Mouse (Mus musculus): ENCODE measurements around the gene Odf2. TPM values are rescaled to one million over a fixed set of nuclear protein-coding genes. Genes with fewer than 3 reads are reported as not detected.
"Not testable (repeated sequence)": the region's sequence is repeated elsewhere in the genome, so short reads cannot be mapped to it uniquely, and the experiment has no call there.

The Odf2 gene
- total RNA-seq, 2 experiments from 2014 or later = 24.5 to 29.1 TPM

- intact Hi-C loops (cut with DNase I) = no loop called here
- no peak for DNase-seq
These were observed 23.9 kb upstream of the Odf2 start for GRCm38 (mm10) chr2:29865125-29865524.

- intact Hi-C loops (cut with DNase I) = no loop called here
- peak; percentile 89 to 93 for DNase-seq
These were observed 19.9 kb upstream of the Odf2 start, which contains the start of gene Cercam for GRCm38 (mm10) chr2:29868949-29869645. TSS of gene Cercam (plus strand) at chr2:29869164.

- peak; percentile 36 to 40 for DNase-seq
- intact Hi-C loops (cut with DNase I) = no loop called here
These were observed 19.2 kb upstream of the Odf2 start for GRCm38 (mm10) chr2:29869646-29870451.

- intact Hi-C loops (cut with DNase I) = no loop called here
- DNase-seq = no peak
These were observed 16.3 kb upstream of the Odf2 start for GRCm38 (mm10) chr2:29872581-29873295.

GRCm38 (mm10) chr2:29873801-29874200 is 15.2 kb upstream of the Odf2 start:
- DNase-seq = no peak
- intact Hi-C loops (cut with DNase I) = no loop called here

GRCm38 (mm10) chr2:29878061-29878460 is 11.0 kb upstream of the Odf2 start:
- intact Hi-C loops (cut with DNase I) = no loop called here
- no peak for DNase-seq

- DNase-seq = no peak
- intact Hi-C loops (cut with DNase I) = no loop called here
These were observed 9.8 kb upstream of the Odf2 start for GRCm38 (mm10) chr2:29879191-29879590.

- intact Hi-C loops (cut with DNase I) = no loop called here
- peak in 1 of 2 experiments; percentile 32 for DNase-seq
These were observed 8.8 kb upstream of the Odf2 start for GRCm38 (mm10) chr2:29879964-29880830.

GRCm38 (mm10) chr2:29886659-29887292 is 2.2 kb upstream of the Odf2 start:
- intact Hi-C loops (cut with DNase I); DNase-seq: not testable (repeated sequence)

- peak; percentile 77 to 82 for DNase-seq
- intact Hi-C loops (cut with DNase I) = no loop called here
These were observed 1.2 kb downstream of the Odf2 start for GRCm38 (mm10) chr2:29889991-29890833.

GRCm38 (mm10) chr2:29891773-29892172 is 2.8 kb downstream of the Odf2 start:
- intact Hi-C loops (cut with DNase I) = loop anchor here (2.0 kb wide), 1 partner anchor 45 kb away; no protein-coding TSS in a partner anchor
- no peak for DNase-seq

- intact Hi-C loops (cut with DNase I) = no loop called here
These were observed 7.0 kb downstream of the Odf2 start for GRCm38 (mm10) chr2:29896071-29896470.

GRCm38 (mm10) chr2:29897366-29897765 is 8.3 kb downstream of the Odf2 start:
- intact Hi-C loops (cut with DNase I) = no loop called here
- no peak for DNase-seq

More at GRCm38 (mm10) chr2:29896071-29896470, 7.0 kb downstream of the Odf2 start:
- DNase-seq = no peak

GRCm38 (mm10) chr2:29898081-29898480 is 9.1 kb downstream of the Odf2 start:
- intact Hi-C loops (cut with DNase I) = no loop called here
- no peak for DNase-seq

- intact Hi-C loops (cut with DNase I) = no loop called here
- DNase-seq = no peak
These were observed 13.2 kb downstream of the Odf2 start for GRCm38 (mm10) chr2:29902194-29902593.

GRCm38 (mm10) chr2:29908171-29908570 is 19.1 kb downstream of the Odf2 start:
- DNase-seq; intact Hi-C loops (cut with DNase I): not testable (repeated sequence)

- DNase-seq = peak in 1 of 2 experiments; percentile 10
- intact Hi-C loops (cut with DNase I) = no loop called here
These were observed 21.0 kb downstream of the Odf2 start for GRCm38 (mm10) chr2:29910042-29910441.

GRCm38 (mm10) chr2:29917621-29918020 is 28.6 kb downstream of the Odf2 start:
- intact Hi-C loops (cut with DNase I) = no loop called here
- no peak for DNase-seq

- DNase-seq = peak; percentile 78 to 87
- intact Hi-C loops (cut with DNase I) = no loop called here
These were observed 33.0 kb downstream of the Odf2 start for GRCm38 (mm10) chr2:29922011-29922410.
